9 mouse cellular contexts compared by ENCODE assay signal in the genomic region with DNA sequence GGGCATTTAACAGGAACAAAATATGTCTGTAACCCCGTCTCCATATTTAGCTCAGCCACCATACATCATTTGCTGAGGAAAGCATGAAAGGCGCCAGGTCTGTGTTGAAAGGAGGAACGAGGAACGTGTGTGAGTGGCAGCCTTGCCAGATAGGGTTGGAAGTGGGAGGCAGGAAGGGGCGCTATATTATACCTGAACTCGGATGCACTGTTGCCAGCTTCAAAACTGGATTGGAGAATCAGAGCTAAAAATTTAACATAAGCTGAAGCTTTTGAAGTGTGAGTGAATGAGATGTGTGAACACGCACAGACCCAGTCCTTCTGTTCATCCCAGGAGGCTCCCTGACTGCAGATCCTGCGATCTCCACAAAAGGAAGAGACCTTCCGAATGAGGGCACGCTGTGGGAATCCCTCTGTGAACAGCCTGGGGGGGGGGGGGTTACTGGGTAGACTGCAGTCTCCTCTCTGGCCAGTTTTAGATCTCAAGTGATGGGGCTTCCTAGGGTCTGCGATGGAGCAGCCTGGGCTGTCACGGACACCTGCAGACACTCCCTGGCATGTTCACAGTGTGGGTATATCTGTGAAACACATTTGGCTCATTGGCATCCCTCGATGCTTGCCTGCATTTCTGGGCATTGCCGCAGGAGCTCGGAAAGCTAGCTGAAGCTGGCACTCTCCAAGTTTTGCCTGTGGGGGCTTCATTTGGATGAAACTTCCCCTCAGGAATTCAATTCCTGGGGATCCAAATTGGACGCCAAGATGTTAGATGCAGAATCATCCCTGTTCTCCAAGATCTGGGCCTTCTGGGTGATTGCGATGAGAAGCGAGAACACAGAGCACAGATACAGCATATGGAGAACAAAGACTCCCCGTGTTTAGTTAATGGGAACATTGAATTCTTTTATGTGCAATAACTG.
DNase-seq lines count a peak whose midpoint lies in the region; ATAC-seq and TF ChIP-seq lines count a peak whose summit lies in the region.
"Had no signal": no experiment of that assay in that cellular context is flagged by ENCODE, and none has a peak within 500 bp of the region (broad histone marks: within the 10 kb centered on the region; RNA-seq: fewer than 3 reads in every experiment).

No protein-coding gene starts in this region.

- peak; percentile 40; the same call in 1 of the 2 replicates for ATAC-seq in hindbrain, postnatal 0 days
- no peak for ATAC-seq in hindbrain, embryonic 13.5 days (ENCODE audit: low FRiP score)
- ATAC-seq in forebrain, embryonic 14.5 days, result peak; percentile 94
- no peak for ATAC-seq in liver, embryonic 11.5 days (replicated peaks; ENCODE audit: low FRiP score)

- no peaks in the 10 kb centered on the region for H3K27me3 ChIP-seq in hindbrain, postnatal 0 days (ENCODE audit: insufficient read depth, low read length)
- no peaks in the 10 kb centered on the region for H3K27me3 ChIP-seq in hindbrain, embryonic 13.5 days
- H3K27me3 ChIP-seq in forebrain, embryonic 14.5 days (replicated peaks; ENCODE audit: control insufficient read depth, insufficient read depth, low read length), result no peaks in the 10 kb centered on the region
- H3K27me3 ChIP-seq in liver, embryonic 11.5 days (replicated peaks; ENCODE audit: control insufficient read depth, insufficient read depth, low read length), result no peaks in the 10 kb centered on the region
- H3K27me3 ChIP-seq: liver, embryonic 15.5 days had no signal

- no peaks in the 10 kb centered on the region for H3K36me3 ChIP-seq in hindbrain, postnatal 0 days (ENCODE audit: insufficient read depth, low read length)
- H3K36me3 ChIP-seq in hindbrain, embryonic 13.5 days, result no peaks in the 10 kb centered on the region
- H3K36me3 ChIP-seq in forebrain, embryonic 14.5 days (ENCODE audit: control insufficient read depth, insufficient read depth, low read length), result no peaks in the 10 kb centered on the region
- H3K36me3 ChIP-seq in liver, embryonic 11.5 days (ENCODE audit: control insufficient read depth, insufficient read depth, low read length), result no peaks in the 10 kb centered on the region
- H3K36me3 ChIP-seq: liver, embryonic 15.5 days had no signal

- peak; percentile 40 for DNase-seq in hindbrain, postnatal 0 days (ENCODE audit: low spot score)
- DNase-seq in forebrain, embryonic 14.5 days (ENCODE audit: low spot score), result peak; percentile 89
- peak; percentile 24 to 37 for DNase-seq in layer of hippocampus, postnatal 25 days (ENCODE audit: extremely low spot score in 1 of 2, low spot score in 1 of 2)
- DNase-seq in right cerebral cortex, postnatal 10 days (ENCODE audit: low spot score in 2 of 2), result peak; percentile 78 to 87
- DNase-seq in thymus, postnatal 25 days, result no peak
- no peak for DNase-seq in retina, embryonic 14.5 days (ENCODE audit: low spot score)
- DNase-seq in liver, embryonic 11.5 days (ENCODE audit: low spot score), result no peak

- no peak for TF ChIP-seq CTCF in hindbrain, postnatal 0 days (IDR thresholded peaks at IDR 0.05; ENCODE audit: low read depth)

- no peaks in the 10 kb centered on the region for H3K4me1 ChIP-seq in hindbrain, postnatal 0 days (ENCODE audit: insufficient read depth, low read length)
- no peaks in the 10 kb centered on the region for H3K4me1 ChIP-seq in hindbrain, embryonic 13.5 days (replicated peaks)
- no peaks in the 10 kb centered on the region for H3K4me1 ChIP-seq in forebrain, embryonic 14.5 days (ENCODE audit: control insufficient read depth, insufficient read depth, low read length)
- no peaks in the 10 kb centered on the region for H3K4me1 ChIP-seq in liver, embryonic 11.5 days (replicated peaks; ENCODE audit: control insufficient read depth, insufficient read depth, low read length)
- H3K4me1 ChIP-seq: liver, embryonic 15.5 days had no signal

- no peak overlapping the region for H3K9ac ChIP-seq in hindbrain, postnatal 0 days (replicated peaks; ENCODE audit: low read length)
- no peak overlapping the region for H3K9ac ChIP-seq in hindbrain, embryonic 13.5 days
- no peak overlapping the region for H3K9ac ChIP-seq in forebrain, embryonic 14.5 days (ENCODE audit: low read length)
- H3K9ac ChIP-seq in liver, embryonic 11.5 days (ENCODE audit: low read depth, low read length), result no peak overlapping the region
- H3K9ac ChIP-seq: liver, embryonic 15.5 days had no signal

- H3K4me3 ChIP-seq in hindbrain, postnatal 0 days (ENCODE audit: low read length), result no peak overlapping the region
- H3K4me3 ChIP-seq in hindbrain, embryonic 13.5 days, result no peak overlapping the region
- H3K4me3 ChIP-seq in forebrain, embryonic 14.5 days (ENCODE audit: low read depth, low read length), result no peak overlapping the region
- H3K4me3 ChIP-seq in liver, embryonic 11.5 days (ENCODE audit: low read depth, low read length), result no peak overlapping the region
- H3K4me3 ChIP-seq: liver, embryonic 15.5 days had no signal

- H3K9me3 ChIP-seq in hindbrain, postnatal 0 days (ENCODE audit: low read length), result no peaks in the 10 kb centered on the region
- H3K9me3 ChIP-seq in hindbrain, embryonic 13.5 days, result no peaks in the 10 kb centered on the region
- H3K9me3 ChIP-seq in forebrain, embryonic 14.5 days (replicated peaks; ENCODE audit: control insufficient read depth, low read length), result no peaks in the 10 kb centered on the region
- no peaks in the 10 kb centered on the region for H3K9me3 ChIP-seq in liver, embryonic 11.5 days (ENCODE audit: control insufficient read depth, low read length)
- H3K9me3 ChIP-seq: liver, embryonic 15.5 days had no signal

- no peak overlapping the region for H3K27ac ChIP-seq in hindbrain, postnatal 0 days
- H3K27ac ChIP-seq in hindbrain, embryonic 13.5 days, result no peak overlapping the region
- peak overlapping the region; percentile 81 for H3K27ac ChIP-seq in forebrain, embryonic 14.5 days (ENCODE audit: low read depth, low read length)
- H3K27ac ChIP-seq in liver, embryonic 11.5 days (ENCODE audit: low read depth, low read length), result no peak overlapping the region
- H3K27ac ChIP-seq: liver, embryonic 15.5 days had no signal

- H3K4me2 ChIP-seq in hindbrain, postnatal 0 days (ENCODE audit: low read depth, low read length), result no peak overlapping the region
- no peak overlapping the region for H3K4me2 ChIP-seq in hindbrain, embryonic 13.5 days
- H3K4me2 ChIP-seq in forebrain, embryonic 14.5 days (ENCODE audit: low read length), result no peak overlapping the region
- H3K4me2 ChIP-seq in liver, embryonic 11.5 days, result no peak overlapping the region
- H3K4me2 ChIP-seq: liver, embryonic 15.5 days had no signal

- 61% methylated on average over 19 of the region's 19 CpGs for WGBS in hindbrain, postnatal 0 days
- 81% methylated on average over 19 of the region's 19 CpGs for WGBS in hindbrain, embryonic 13.5 days
- 67% methylated on average over 19 of the region's 19 CpGs for WGBS in forebrain, embryonic 14.5 days
- WGBS in liver, embryonic 11.5 days, result 75% methylated on average over 19 of the region's 19 CpGs

Comparison
In these comparisons a context has a peak if more than half of its experiments do, and no peak if none do; other contexts are left out.
1. ATAC-seq: peak in hindbrain, postnatal 0 days (single experiment) and forebrain, embryonic 14.5 days (single experiment); none in hindbrain, embryonic 13.5 days (single experiment) and liver, embryonic 11.5 days (single experiment).
2. DNase-seq: peak in hindbrain, postnatal 0 days (single experiment), forebrain, embryonic 14.5 days (single experiment), layer of hippocampus, postnatal 25 days (2 of 2) and right cerebral cortex, postnatal 10 days (2 of 2); none in thymus, postnatal 25 days (single experiment), retina, embryonic 14.5 days (single experiment) and liver, embryonic 11.5 days (single experiment).